Mouse (Mus musculus) macrophage (primary cell): ENCODE data around the gene Rwdd2a. TPM values are rescaled to one million over a fixed set of nuclear protein-coding genes. Genes with fewer than 3 reads are reported as not detected.

Experiments
- H3K27ac ChIP-seq: fragments of 350-480 bp; formaldehyde crosslinking; 2 replicates; pipeline ENCODE4 v1.9.0; 2021
- H3K36me3 ChIP-seq: fragments of 350-480 bp; formaldehyde crosslinking; 2 replicates; pipeline ENCODE4 v1.9.0; 2021; ENCODE audit errors: inconsistent target
- H3K4me3 ChIP-seq: fragments of 350-480 bp; formaldehyde crosslinking; 2 replicates; pipeline ENCODE4 v1.9.0; 2021; ENCODE audit errors: inconsistent target
- H3K79me2 ChIP-seq: fragments of 350-480 bp; formaldehyde crosslinking; 2 replicates; pipeline ENCODE4 v1.9.0; 2021; ENCODE audit errors: inconsistent target
- WGBS: methylation state at CpG from one replicate; pipeline ENCODE4 v1.1.7; 2026; ENCODE audit warnings: inconsistent platforms; ENCODE audit not compliant: missing documents; 5-methylcytosine and 5-hydroxymethylcytosine counted together
- polyA plus RNA-seq: library from polyadenylated mRNA; stranded (reverse); fragments of 250-400 nt; gene quantifications from 3 replicates; pipeline ENCODE4 v1.2.4, GENCODE M21; 2018; ENCODE audit warnings: inconsistent platforms

Gene Rwdd2a
- polyA plus RNA-seq, 1 experiment from 2014 or later, result 3.1 TPM

- Histone ChIP-seq H3K4me3 (no peak overlapping the region), H3K79me2 (no peaks in the 10 kb centered on the region), H3K27ac (no peak overlapping the region), H3K36me3 (no peaks in the 10 kb centered on the region)
- WGBS, result 75% methylated on average over 7 of the region's 7 CpGs
These were observed 46.2 kb downstream of the Rwdd2a start for GRCm38 (mm10) chr9:86617837-86618492.

- Histone ChIP-seq H3K27ac (no peak overlapping the region), H3K4me3 (no peak overlapping the region), H3K36me3 (no peaks in the 10 kb centered on the region), H3K79me2 (no peaks in the 10 kb centered on the region)
- WGBS, result 87% methylated on average over 10 of the region's 10 CpGs
These were observed 47.7 kb downstream of the Rwdd2a start for GRCm38 (mm10) chr9:86619341-86620139.

- no peak overlapping the region for H3K27ac ChIP-seq
- no peak overlapping the region for H3K4me3 ChIP-seq
- no peaks in the 10 kb centered on the region for H3K36me3 ChIP-seq
- WGBS, result 94% methylated on average over 2 of the region's 2 CpGs
- H3K79me2 ChIP-seq, result no peaks in the 10 kb centered on the region
These were observed 50.3 kb downstream of the Rwdd2a start for GRCm38 (mm10) chr9:86622062-86622461.

GRCm38 (mm10) chr9:86624039-86624438, 52.2 kb downstream of the Rwdd2a start:
- 47% methylated on average over 12 of the region's 12 CpGs for WGBS
- no peak overlapping the region for H3K4me3 ChIP-seq
- H3K79me2 ChIP-seq, result no peaks in the 10 kb centered on the region
- H3K36me3 ChIP-seq, result no peaks in the 10 kb centered on the region
- no peak overlapping the region for H3K27ac ChIP-seq

Other genes with a start within 250 kb of the Rwdd2a start
- 0.54 TPM in 1 of 3 replicates, not detected in the others for gene Ube2cbp, start 107.0 kb upstream of the Rwdd2a start, polyA plus RNA-seq
- 10.7 to 11.1 TPM (median 11.0 TPM) in 3 replicates for gene Dop1a, start 104.8 kb upstream of the Rwdd2a start, polyA plus RNA-seq
- gene Pgm3, start 149 bp upstream of the Rwdd2a start, polyA plus RNA-seq, result 4.3 to 8.6 TPM (median 6.5 TPM) in 3 replicates
- gene Me1, start 124.0 kb downstream of the Rwdd2a start, polyA plus RNA-seq, result 0.80 to 2.6 TPM (median 0.87 TPM) in 3 replicates
- not detected in 3 replicates for gene Prss35, start 171.7 kb downstream of the Rwdd2a start, polyA plus RNA-seq